Mouse (Mus musculus) forebrain, embryonic 11.5 days (tissue): ENCODE results near the gene Gsg1l. TPM values are rescaled to one million over a fixed set of nuclear protein-coding genes. Genes with fewer than 3 reads are reported as not detected.

Experiments used
- ATAC-seq: fragments of 200-750 bp; cut with Nextera tagmentation; replicated peaks from 2 replicates; pipeline ENCODE4 v1.8.0; 2017; ENCODE audit warnings: moderate TSS enrichment; ENCODE audit not compliant: low FRiP score
- DNase-seq: peaks from one replicate; pipeline ENCODE4 v3.0.0-alpha.2; 2017; ENCODE audit warnings: low spot score
- H3K27ac ChIP-seq: fragments of 300-500 bp; sonication (generic); 2 replicates; pipeline ENCODE4 v1.5.1; 2014; ENCODE audit warnings: low read depth, low read length
- H3K27me3 ChIP-seq: fragments of 300-500 bp; sonication (generic); 2 replicates; pipeline ENCODE4 v1.6.1; 2014; ENCODE audit warnings: mild to moderate bottlenecking, low read length, mixed read lengths; ENCODE audit not compliant: control insufficient read depth, insufficient read depth
- H3K36me3 ChIP-seq: fragments of 300-500 bp; sonication (generic); 2 replicates; pipeline ENCODE4 v1.6.1; 2014; ENCODE audit warnings: mild to moderate bottlenecking, low read length, moderate library complexity, mixed read lengths; ENCODE audit not compliant: control insufficient read depth, insufficient read depth
- H3K4me1 ChIP-seq: fragments of 300-500 bp; sonication (generic); replicated peaks from 2 replicates; pipeline ENCODE4 v1.6.1; 2014; ENCODE audit warnings: low read length, mixed read lengths; ENCODE audit not compliant: control insufficient read depth, insufficient read depth
- H3K4me2 ChIP-seq: fragments of 300-500 bp; sonication (generic); 2 replicates; pipeline ENCODE4 v1.6.1; 2014; ENCODE audit warnings: low read depth, mild to moderate bottlenecking, low read length, moderate library complexity, mixed read lengths; ENCODE audit not compliant: severe bottlenecking
- H3K4me3 ChIP-seq: fragments of 300-500 bp; sonication (generic); 2 replicates; pipeline ENCODE4 v1.5.1; 2014; ENCODE audit warnings: low read depth, low read length
- H3K9ac ChIP-seq: fragments of 300-500 bp; sonication (generic); 2 replicates; pipeline ENCODE4 v1.6.1; 2014; ENCODE audit warnings: low read length
- H3K9me3 ChIP-seq: fragments of 300-500 bp; sonication (generic); 2 replicates; pipeline ENCODE4 v1.6.1; 2016; ENCODE audit warnings: low read length, mixed read lengths; ENCODE audit not compliant: control insufficient read depth
- WGBS: fragments of 180-500 bp; shearing (Covaris S2); extraction: QIAGEN DNeasy Blood & Tissue Kit; methylation state at CpG from one replicate; pipeline ENCODE4 v1.1.7; 2014; 5-methylcytosine and 5-hydroxymethylcytosine counted together
- polyA plus RNA-seq: library from polyadenylated mRNA; unstranded; fragments of >200 nt; fragmentation: Nextera tagmentation; extraction: Ambion mirVana; gene quantifications from 2 replicates; pipeline ENCODE4 v1.2.1, GENCODE M21; 2014

The Gsg1l gene
- polyA plus RNA-seq, 1 experiment from 2014 or later = 0.72 TPM

DNA sequence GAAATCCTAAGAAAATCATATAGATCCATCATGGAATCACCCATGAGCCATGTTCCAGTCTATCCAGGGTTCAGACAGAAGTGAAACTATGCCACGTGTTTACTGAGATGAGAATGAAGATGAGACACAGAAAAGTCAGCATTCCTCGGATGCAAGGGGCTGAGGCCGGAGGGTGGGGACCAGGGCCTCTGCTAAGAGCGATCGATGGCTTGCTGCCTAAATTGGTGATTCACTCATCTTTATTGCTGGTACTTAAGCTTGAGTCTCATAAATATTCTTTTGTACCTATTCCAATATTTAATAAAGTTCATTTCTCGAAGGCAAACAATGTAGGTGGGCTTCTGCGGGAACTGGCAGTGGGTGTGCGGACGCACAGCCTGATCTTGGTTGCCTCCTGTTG, 105.5 kb downstream of the Gsg1l start:
- no peak for DNase-seq
- 92% methylated on average over 9 of the region's 9 CpGs for WGBS
- H3K4me2 ChIP-seq = no peak overlapping the region
- H3K9me3 ChIP-seq = no peaks in the 10 kb centered on the region
- no peak overlapping the region for H3K27ac ChIP-seq
- peaks cover 3% of the 10 kb centered on the region; the same call in 1 of the 2 replicates for H3K4me1 ChIP-seq
- no peak for ATAC-seq
- H3K27me3 ChIP-seq = no peaks in the 10 kb centered on the region
- no peak overlapping the region for H3K9ac ChIP-seq
- no peaks in the 10 kb centered on the region for H3K36me3 ChIP-seq
- H3K4me3 ChIP-seq = no peak overlapping the region

DNA sequence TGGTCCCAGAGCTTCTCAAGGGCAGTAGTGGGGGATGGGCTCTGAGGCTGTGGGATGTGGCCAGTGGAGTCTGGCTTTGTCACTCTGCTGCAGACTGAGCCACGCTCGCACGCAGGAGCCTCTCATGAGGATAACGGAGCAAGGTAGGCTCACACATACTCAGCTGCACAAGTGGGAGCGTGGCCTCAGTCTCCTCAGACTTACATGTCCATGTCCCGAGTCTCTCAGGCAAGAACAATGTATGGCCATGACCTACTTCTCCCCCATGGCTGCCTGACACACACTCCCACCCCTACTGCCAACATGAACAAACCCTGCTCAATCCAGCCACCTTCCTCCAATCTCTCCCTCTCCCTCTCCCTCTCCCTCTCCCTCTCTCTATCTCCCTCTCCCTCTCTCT, 106.8 kb downstream of the Gsg1l start:
- Histone ChIP-seq H3K4me2 (no peak overlapping the region), H3K4me1 (peaks cover 3% of the 10 kb centered on the region; the same call in 1 of the 2 replicates), H3K36me3 (no peaks in the 10 kb centered on the region), H3K27me3 (no peaks in the 10 kb centered on the region), H3K9me3 (no peaks in the 10 kb centered on the region), H3K27ac (no peak overlapping the region), H3K4me3 (no peak overlapping the region), H3K9ac (no peak overlapping the region)
- ATAC-seq (no peak), DNase-seq (no peak)
- 70% methylated on average over 6 of the region's 6 CpGs for WGBS

DNA sequence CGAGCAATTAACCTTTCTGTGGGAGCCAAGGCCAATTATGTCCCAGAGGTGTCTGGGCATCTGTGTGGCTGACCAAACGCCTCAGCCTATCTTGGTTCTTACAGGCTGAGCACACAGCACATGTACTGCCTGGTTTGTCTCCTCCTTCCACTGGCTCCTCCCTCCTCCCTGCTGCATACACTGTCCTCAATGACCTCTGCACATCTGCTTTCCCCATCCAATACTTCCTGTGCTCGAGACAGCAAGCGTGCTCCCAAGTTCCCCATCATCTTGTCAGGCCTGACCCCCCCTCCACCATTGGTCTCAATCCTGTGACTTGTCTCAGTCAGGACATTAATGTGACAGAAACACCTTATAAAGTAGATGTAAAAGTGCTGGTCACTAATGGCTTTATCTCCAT, 108.3 kb downstream of the Gsg1l start:
- 69% methylated on average over 4 of the region's 4 CpGs for WGBS
- no peak for DNase-seq
- Histone ChIP-seq H3K27me3 (no peaks in the 10 kb centered on the region), H3K4me2 (no peak overlapping the region), H3K4me1 (peaks cover 3% of the 10 kb centered on the region; the same call in 1 of the 2 replicates), H3K36me3 (no peaks in the 10 kb centered on the region), H3K9me3 (no peaks in the 10 kb centered on the region), H3K9ac (no peak overlapping the region), H3K27ac (no peak overlapping the region), H3K4me3 (no peak overlapping the region)
- ATAC-seq = no peak

DNA sequence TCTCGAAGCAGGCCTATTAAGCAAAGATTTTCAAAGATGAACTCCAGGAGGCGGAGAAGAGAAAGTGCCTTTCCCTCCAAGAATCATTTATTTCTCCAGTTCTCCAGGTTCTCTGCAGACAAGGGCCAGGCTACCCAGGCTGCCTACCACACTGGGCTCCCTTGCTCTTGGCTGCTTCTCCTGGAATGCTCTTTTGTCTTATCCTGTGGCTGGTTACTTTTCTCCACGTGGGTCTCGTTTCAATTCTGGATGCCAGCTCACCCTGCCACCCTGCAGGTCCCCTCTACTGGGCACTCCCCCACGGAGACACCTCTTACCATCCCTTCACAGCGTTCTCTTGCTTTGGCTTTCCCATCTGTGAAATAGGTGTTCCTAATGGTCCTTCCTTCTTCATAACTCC, 109.4 kb downstream of the Gsg1l start:
- H3K27me3 ChIP-seq = no peaks in the 10 kb centered on the region
- ATAC-seq = no peak
- H3K27ac ChIP-seq = no peak overlapping the region
- H3K4me2 ChIP-seq = no peak overlapping the region
- WGBS = 62% methylated on average over 6 of the region's 6 CpGs
- no peak overlapping the region for H3K9ac ChIP-seq
- H3K4me3 ChIP-seq = no peak overlapping the region
- H3K4me1 ChIP-seq = peaks cover 3% of the 10 kb centered on the region; the same call in 1 of the 2 replicates
- H3K36me3 ChIP-seq = no peaks in the 10 kb centered on the region
- no peaks in the 10 kb centered on the region for H3K9me3 ChIP-seq
- DNase-seq = no peak

DNA sequence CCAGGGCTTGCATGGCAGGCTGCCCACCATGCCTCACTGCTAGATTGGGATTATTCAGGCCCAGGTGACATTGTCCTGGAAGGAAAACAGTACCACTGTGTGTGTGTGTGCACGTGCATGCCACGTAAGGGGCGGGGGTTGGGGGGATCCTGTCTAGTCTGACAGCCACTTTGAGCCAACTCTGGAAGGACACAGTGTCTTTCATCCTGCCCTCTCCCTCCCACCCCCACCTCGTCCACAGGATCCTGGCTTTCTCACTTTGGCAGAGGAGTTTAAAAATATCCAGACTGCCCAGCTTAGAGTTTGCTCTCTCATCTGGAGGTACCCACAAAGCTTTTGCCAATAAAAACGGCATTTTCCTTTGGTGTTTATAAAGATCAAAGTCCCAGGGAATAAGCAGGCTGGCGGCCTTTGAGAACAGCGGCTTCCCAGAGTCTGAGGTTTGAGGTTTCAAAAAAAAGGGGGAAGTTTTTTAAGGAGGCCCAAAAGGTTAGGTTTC, 110.0 kb downstream of the Gsg1l start:
- Histone ChIP-seq H3K4me1 (peaks cover 3% of the 10 kb centered on the region; the same call in 1 of the 2 replicates), H3K27me3 (no peaks in the 10 kb centered on the region), H3K9me3 (no peaks in the 10 kb centered on the region), H3K36me3 (no peaks in the 10 kb centered on the region), H3K4me2 (no peak overlapping the region), H3K27ac (no peak overlapping the region), H3K9ac (no peak overlapping the region), H3K4me3 (no peak overlapping the region)
- 34% methylated on average over 7 of the region's 7 CpGs for WGBS
- DNase-seq (no peak), ATAC-seq (no peak)

DNA sequence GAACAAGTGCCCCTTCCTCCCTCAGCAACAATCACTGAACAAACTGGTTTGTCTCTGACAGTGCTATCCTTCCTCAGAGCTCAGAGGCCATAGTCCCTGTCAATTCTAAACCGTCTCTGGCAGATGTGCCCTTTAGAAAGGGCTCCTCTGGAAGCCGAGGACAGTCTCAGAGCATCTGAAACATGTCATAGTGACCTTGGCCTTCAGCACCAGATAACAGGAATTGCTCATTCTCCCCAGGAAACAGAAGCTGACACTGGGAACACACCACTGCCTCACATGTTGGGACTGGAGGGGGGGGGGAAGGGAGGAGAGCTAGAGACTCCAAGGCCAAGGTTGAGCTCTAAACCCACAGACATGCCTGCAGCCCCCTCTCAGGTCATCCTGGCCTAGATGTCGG, 113.1 kb downstream of the Gsg1l start:
- DNase-seq (no peak), ATAC-seq (no peak)
- H3K36me3 ChIP-seq = no peaks in the 10 kb centered on the region
- 79% methylated on average over 3 of the region's 3 CpGs for WGBS
- H3K9me3 ChIP-seq = no peaks in the 10 kb centered on the region
- no peak overlapping the region for H3K4me3 ChIP-seq
- H3K4me2 ChIP-seq = no peak overlapping the region
- H3K9ac ChIP-seq = no peak overlapping the region
- peaks cover 3% of the 10 kb centered on the region; the same call in 1 of the 2 replicates for H3K4me1 ChIP-seq
- H3K27me3 ChIP-seq = no peaks in the 10 kb centered on the region
- no peak overlapping the region for H3K27ac ChIP-seq

DNA sequence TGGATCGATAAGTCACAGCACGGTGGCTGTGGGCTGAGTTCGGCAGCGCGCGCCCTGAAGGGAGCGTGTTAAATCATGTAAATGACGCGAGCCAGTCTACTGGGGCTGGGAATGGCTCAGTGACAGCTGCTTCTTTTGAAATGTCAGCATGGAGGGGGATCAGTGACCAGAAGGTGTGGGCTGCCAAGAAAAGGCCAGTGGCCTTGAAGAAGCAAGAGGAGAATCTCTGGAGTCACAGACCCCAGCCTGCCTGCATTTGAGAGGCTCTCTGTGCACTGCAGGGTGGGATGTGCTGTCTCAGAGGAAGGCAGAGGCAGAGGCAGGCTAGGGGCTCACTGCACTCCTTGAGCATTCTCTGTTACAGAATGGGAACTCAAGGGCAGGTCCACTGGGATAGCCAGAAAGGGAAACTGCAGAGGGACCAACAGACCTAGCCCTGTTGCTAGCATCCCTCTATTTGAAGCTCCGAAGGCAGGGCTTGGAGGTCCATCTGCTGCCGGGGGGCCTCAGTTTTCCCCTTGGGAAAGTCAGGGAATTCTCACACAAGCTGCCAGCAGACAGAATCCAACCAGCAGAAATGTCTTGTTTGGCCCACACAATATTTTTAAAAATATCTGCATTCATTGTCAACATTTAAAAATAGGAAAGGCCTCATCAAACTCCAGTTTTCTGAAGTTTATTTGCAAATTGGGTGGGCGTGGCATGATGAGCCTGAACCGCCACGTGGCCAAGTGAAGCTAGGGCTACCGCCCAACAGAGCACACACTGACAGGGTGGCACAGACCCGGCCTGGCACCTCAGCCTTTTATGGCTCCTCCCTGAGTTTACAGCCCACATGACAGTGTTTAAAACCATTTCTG, 115.6 kb downstream of the Gsg1l start:
- Histone ChIP-seq H3K9ac (no peak overlapping the region), H3K4me3 (no peak overlapping the region), H3K27me3 (no peaks in the 10 kb centered on the region), H3K36me3 (no peaks in the 10 kb centered on the region), H3K9me3 (no peaks in the 10 kb centered on the region), H3K4me2 (no peak overlapping the region), H3K27ac (no peak overlapping the region), H3K4me1 (no peaks in the 10 kb centered on the region)
- 81% methylated on average over 16 of the region's 16 CpGs for WGBS
- ATAC-seq = no peak
- DNase-seq = no peak

DNA sequence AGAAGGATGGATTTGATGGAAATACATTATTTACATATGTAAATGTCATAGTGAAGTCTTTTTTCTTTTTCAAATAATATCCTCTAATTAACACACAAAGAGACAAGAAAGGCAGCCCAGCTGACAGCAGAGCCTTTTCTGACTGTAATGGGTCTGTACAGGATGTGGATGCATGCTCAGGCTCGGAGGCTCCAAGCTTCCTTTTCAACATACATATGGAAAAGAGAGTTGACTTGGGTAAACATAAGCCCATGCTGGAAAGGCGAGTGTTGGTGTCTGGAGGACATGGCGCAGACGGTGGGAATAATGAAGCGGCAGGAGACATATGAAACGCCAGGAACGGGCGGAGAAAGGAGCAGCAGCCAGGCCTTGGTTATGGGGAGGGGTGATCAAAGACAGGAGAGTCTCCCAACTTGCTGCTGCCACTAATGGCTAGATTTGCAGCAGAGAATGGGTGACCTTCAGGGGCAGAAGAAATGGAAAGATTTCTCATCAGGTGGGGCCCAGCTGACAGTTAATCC, 118.1 kb downstream of the Gsg1l start:
- H3K4me2 ChIP-seq = no peak overlapping the region
- H3K4me1 ChIP-seq = no peaks in the 10 kb centered on the region
- no peak overlapping the region for H3K9ac ChIP-seq
- H3K4me3 ChIP-seq = no peak overlapping the region
- no peak overlapping the region for H3K27ac ChIP-seq
- 66% methylated on average over 8 of the region's 8 CpGs for WGBS
- no peak for ATAC-seq
- H3K9me3 ChIP-seq = no peaks in the 10 kb centered on the region
- H3K36me3 ChIP-seq = no peaks in the 10 kb centered on the region
- H3K27me3 ChIP-seq = no peaks in the 10 kb centered on the region
- no peak for DNase-seq
